Mouse (Mus musculus) layer of hippocampus, adult 9-10 months (tissue): ENCODE results near the gene Sf3b1.
"Not testable (repeated sequence)": the region's sequence is repeated elsewhere in the genome, so short reads cannot be mapped to it uniquely, and the experiment has no call there.

Experiments
- DNase-seq: peaks from one replicate; pipeline ENCODE4 v3.0.0; 2022; ENCODE audit warnings: low spot score

Sf3b1 gene

GRCm38 (mm10) chr1:55027253-55027801 is at the start of gene Sf3b1:
TSS of gene Sf3b1 (minus strand) at chr1:55027481.
- peak; percentile 86 for DNase-seq

DNA sequence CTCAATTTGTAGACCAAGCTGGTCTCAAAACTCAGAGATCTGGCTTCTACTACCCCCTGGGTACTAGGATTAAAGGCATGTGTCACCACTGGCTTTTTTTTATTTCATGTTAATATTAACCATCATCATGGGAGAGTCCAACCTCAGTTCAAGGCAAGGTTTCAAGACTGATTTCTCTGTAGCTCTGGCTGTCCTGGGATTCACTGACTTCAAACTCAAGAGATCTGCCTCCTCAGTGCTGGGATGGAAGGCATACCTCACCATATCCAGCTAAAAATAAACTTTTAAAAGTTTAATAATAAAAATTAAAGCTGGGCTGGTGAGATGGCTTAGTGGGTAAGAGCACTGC is 49.1 kb upstream of the Sf3b1 start:
- no peak for DNase-seq

- no peak for DNase-seq
Observed at GRCm38 (mm10) chr1:55075652-55076394, 48.5 kb upstream of the Sf3b1 start.

DNA sequence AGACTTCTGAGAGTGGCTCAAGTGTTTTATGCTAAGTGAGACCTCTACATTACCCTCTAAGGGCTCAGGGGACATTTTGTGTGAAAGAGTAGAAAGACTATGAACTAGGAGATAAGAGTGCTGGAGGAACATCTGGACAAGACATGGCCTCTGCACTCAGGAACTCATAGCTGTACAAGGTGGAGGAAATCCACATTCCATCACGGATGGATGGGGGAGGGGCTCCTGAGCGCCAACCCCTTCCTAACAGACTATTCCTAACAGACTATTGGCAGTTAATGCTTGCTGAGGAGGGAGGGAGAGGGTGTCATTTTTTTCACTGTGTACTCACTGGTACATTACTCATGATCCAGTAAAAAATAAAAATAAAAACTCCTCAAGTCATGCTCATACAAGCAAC is 47.5 kb upstream of the Sf3b1 start:
- no peak for DNase-seq

- not testable (repeated sequence) for DNase-seq
Observed at GRCm38 (mm10) chr1:55072328-55072727, 45.0 kb upstream of the Sf3b1 start.

GRCm38 (mm10) chr1:55061772-55062171 is 34.5 kb upstream of the Sf3b1 start:
- no peak for DNase-seq

DNA sequence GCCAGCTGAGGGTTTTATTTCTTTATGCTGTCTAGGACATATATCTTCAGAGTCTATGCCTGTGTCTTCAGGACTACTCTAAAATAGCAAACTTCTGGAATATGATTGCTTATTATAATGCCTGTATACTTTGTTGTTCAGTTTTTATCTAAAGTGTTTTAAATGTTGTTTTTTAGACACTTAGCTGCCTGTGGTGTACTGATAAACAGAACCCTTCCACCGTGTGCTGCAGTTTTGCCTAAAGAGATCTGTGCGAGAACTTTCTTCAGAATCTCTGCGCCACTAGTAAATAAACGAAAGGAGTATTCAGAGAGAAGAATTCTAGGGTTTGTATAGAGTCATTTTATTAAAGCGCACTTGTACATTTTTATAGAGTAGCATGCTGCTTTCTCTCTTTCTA is 33.8 kb upstream of the Sf3b1 start:
- no peak for DNase-seq

DNA sequence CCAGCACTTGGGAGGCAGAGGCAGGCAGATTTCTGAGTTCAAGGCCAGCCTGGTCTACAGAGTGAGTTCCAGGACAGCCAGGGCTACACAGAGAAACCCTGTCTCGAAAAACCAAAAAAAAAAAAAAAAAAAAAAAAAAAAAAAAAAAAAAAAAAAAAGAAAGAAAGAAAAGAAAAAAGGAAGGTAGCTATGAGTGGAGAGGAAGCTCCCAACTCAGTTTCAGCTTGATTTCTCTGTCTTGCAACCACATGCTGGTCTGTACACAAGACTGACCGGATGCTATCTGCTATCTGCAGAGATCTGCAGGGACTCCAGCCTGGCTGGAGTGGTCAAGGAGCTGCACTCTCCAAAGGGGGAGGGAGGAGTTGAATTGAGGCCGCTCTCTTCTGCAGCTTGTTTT is 31.1 kb upstream of the Sf3b1 start:
- DNase-seq, result not testable (repeated sequence)

DNA sequence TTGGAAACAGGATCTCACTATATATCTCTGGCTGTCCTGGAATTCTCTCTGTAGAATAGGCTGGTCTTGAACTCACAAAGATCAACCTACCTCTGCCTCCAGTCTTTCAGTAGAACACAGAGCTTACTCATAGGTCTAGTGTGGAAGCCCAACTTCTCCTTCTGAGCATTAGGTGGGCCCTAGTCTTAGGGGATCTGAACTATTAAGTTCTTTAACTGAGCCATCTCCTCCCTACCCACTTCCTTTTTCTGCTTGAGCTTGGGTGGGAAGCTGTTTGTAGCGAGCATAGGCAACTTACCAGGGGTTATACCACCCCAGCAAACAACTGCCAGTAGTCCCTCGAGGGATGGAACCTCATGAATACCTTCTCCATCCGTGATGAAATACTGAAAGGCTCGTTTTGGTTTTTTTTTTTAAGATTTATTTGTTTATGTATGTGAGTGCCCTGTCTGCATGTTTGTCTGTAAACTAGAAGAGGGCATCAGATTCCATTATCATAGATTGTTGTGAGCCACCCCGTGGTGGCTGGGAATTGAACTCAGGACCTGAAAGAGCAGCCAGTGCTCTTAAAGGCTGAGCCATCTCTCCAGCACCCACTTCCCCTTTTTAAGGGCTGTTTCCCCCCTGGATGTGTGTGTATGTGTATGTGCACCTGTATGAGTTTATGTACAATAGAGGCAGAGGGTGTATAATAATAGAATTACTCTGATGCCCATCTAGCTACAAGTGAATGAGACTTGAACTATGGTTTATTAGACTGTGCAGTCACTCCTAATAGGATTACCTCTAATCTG is 28.2 kb upstream of the Sf3b1 start:
- DNase-seq, result no peak

- DNase-seq, result no peak
Observed at GRCm38 (mm10) chr1:55053596-55053995, 26.3 kb upstream of the Sf3b1 start.

DNA sequence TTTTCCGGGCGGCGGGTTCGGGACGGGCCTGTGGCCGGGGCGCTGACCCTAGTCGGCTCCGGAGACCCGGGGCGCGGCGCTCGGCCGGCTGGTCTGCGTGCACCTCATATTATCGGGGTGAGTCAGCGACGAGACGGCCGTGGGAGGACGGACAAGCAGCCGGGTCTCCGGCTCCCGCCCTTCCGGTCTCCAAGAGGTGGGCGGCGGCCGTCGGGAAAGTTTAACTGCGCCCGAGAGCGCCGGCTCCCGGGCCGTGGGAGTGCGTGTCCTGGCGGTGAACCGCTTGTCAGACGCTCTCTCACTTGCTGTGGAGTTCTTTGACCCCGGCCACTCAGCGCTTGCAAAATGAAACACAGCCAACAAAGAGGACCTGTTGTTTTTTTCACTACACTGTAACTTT is 25.7 kb upstream of the Sf3b1 start:
- no peak for DNase-seq

- peak; percentile 95 for DNase-seq
Observed at GRCm38 (mm10) chr1:55052355-55052953, 25.2 kb upstream of the Sf3b1 start, which contains the start of gene Coq10b. TSS of gene Coq10b (plus strand) at chr1:55052770.

DNA sequence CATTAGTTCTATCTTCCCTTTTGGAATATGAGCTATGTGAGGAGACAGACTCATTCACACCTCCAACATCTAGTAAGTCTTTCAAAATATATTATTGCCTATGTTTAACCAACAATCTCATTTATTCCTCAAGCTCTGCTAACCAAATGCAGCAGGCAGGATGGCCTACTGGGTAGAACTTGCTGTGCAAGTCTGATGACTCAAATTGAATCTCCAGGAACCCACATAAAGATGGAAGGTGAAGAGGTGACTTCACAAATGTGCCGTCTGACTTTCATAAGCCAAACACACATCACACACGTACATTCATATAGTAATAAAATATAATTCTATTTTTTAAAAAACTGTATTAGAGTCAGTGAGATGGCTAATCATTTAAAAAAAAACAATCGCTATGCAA is 24.4 kb upstream of the Sf3b1 start:
- no peak for DNase-seq

- DNase-seq, result no peak
Observed at GRCm38 (mm10) chr1:55048841-55049587, 21.7 kb upstream of the Sf3b1 start.

GRCm38 (mm10) chr1:55043164-55043563 is 15.9 kb upstream of the Sf3b1 start:
- no peak for DNase-seq

DNA sequence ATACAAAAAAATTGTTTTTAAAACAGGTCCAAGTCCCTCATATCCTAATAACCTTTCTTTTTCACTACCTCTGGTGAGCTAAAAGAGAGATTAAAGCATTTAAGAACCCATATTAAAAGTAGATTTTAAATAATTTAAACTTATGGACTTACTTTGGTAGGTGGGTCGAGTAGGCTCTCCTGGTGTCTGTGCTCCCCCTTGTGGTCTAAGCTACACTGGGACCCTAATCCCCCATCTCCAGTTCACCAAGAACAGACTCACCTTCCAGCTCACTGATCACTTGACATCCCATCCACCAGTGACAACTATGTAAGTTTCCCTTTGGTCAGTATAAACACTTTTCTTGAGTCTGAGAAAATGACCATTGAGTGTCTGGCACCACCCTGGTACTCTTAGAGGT is 15.0 kb upstream of the Sf3b1 start:
- DNase-seq, result no peak

- DNase-seq, result no peak
Observed at GRCm38 (mm10) chr1:55041691-55042090, 14.4 kb upstream of the Sf3b1 start.

DNA sequence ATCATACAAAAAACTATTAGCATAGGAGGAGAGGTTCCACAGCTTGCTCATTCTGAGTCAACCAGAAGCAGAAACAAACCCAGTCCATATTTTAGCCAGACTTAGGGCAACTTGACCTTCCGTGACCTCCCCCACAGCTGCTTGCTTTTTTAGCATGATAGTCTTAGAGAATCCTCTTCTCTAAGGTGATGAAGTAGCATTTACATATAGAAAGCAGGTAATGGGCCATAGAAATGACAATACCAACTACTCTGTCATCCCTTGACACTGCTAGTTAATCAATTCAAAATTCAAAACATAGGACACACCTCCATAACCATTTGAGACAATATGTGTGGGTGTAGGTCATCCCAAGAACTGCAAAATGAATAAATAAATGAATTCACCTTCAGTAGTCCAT is 12.7 kb upstream of the Sf3b1 start:
- DNase-seq, result no peak

- DNase-seq, result no peak
Observed at GRCm38 (mm10) chr1:55031026-55031779, 3.9 kb upstream of the Sf3b1 start.

DNA sequence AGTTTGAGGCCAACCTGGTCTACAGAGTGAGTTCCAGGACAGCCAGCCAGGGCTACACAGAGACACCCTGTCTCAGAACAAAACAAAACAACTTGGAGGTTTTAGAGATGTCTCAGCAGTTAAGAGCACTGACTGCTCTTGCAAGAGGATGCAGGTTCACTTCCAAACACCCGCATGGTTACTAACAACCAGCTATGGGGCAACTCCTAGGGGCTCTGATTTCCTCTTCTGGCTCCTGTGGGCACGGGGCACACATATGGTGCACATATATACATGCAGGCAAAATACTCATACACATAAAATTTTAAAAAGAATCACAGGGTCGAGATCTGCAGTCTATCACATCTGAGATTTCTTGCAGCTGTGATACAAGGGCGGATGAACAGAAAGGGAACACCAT is 2.2 kb upstream of the Sf3b1 start:
- no peak for DNase-seq

GRCm38 (mm10) chr1:55028512-55029249 is 1.4 kb upstream of the Sf3b1 start:
- no peak for DNase-seq
